Mouse (Mus musculus): ENCODE measurements around the gene Dcn.

Gene Dcn

DNA sequence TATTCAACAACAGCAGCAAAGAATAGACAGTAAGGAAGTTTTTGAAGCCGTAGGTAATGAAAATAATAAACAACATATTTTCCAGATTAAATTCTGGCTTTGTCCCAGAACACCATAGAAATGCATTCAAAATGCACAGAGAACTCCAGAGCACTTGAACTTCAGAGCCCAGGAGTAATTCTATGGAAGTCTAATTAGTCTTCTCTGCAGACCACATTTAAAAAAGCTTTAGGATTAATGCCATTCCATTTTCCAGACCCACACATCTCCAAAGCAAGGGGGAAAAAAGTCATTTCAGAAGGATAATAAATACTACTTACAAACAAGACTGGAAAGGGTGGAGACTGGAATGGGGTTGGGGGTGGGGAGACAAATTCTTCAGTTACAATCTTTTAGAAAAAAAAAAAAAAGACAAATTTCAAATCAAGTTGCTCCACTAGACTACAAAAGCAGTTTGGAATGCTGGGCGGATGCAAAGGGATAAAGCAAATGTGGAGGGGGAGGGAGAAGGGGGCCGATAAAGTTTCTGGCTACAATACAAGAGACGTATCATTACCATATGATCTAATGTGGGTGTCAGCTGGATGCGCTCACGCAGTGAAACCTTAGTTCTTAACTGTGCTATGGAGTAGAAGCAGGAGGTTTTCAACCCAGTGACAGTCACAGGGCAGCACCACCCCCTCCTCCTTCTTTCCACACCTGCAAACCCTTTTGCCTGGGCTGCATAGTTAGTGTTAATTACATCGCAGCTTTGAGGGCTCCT, at the start of gene Dcn:
Gene Dcn (plus strand): TSS at position 606 of the 763 bp plus-strand sequence.
- no peak for DNase-seq (ENCODE audit: low spot score in 2 of 2)

DNA sequence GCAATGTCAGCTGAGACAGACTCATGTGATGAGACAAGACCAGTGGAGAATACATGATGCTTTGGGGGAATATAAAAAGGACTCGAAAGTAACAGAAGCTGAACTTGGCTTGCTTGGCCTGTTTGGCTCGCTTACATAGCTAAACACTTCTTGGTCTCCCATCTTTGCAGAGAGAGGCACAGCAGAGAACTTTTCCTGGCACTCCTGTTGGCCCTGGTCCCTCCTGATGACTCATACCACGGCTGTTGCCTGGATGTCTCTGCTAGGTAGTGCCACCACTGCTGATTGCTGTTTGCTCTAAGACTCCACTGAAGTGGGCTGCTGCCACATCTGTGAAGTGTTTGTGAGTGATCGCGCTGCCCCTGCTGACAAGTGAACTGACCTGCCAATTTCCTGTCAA, 42.7 kb upstream of the Dcn start:
- no peak for DNase-seq (ENCODE audit: low spot score in 2 of 2)

DNA sequence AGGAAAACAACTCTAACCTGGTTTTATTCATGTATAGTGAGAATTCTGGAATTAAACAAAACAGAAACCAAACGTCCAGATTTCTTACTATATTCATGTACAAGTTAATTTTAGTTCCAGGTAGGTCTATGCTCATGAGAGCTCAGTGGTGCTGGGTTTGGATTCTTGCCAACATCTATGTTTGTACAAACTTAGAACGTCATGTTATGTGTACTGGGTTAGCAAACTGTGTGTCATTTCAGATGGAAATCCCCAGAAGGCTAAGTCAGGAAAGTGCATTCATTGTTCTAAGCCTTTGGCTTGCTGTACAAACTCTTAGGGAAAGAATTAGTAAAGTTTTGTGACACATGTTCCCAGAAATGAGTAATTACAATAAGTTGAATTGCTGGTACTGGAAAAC, 37.1 kb upstream of the Dcn start:
- DNase-seq (ENCODE audit: low spot score in 2 of 2), result no peak

DNA sequence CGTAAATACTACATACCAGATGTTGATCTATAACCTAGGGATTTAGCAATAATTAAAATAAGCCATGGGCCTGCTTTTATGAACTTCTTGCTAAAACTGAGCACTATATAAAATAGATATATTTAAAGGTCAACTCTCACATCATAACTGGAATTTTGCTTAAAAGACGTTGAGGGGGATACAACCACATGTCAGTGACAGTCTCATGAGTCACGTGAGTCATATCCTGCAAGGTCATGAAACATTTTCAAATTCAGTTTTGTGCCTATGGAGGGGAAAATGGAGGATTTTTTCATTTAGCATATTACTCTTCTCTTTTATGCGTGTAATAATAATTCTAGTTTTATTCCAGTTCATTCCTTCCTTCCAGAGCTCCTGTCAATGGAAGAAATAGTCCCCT, 32.9 kb upstream of the Dcn start:
- DNase-seq (ENCODE audit: low spot score in 2 of 2), result no peak

DNA sequence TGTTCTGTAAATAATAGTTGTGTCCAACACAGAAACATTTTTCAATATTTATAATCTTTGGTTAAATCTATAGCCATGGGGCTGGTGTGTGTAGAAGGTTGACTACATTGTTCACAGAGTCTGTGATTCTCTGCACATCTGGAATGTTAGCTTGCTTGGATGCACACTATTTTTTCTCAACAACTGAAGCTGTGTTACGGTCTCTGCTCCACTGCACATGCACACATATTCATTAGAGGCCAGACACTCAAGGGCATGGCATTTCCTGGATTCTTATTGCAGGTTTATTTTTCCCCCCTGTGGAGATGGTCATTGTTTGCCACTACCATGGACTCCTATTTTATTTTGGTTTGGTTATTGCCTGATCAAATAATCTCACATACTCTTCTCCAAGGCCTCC, 26.5 kb upstream of the Dcn start:
- no peak for DNase-seq (ENCODE audit: low spot score in 2 of 2)

- DNase-seq (ENCODE audit: low spot score in 2 of 2), result no peak
These were observed 25.9 kb upstream of the Dcn start for GRCm38 (mm10) chr10:97453529-97453928.

GRCm38 (mm10) chr10:97456993-97457392, 22.4 kb upstream of the Dcn start:
- DNase-seq (ENCODE audit: low spot score in 2 of 2), result no peak

- DNase-seq (ENCODE audit: low spot score in 2 of 2), result no peak
These were observed 12.6 kb upstream of the Dcn start for GRCm38 (mm10) chr10:97466818-97467217.

DNA sequence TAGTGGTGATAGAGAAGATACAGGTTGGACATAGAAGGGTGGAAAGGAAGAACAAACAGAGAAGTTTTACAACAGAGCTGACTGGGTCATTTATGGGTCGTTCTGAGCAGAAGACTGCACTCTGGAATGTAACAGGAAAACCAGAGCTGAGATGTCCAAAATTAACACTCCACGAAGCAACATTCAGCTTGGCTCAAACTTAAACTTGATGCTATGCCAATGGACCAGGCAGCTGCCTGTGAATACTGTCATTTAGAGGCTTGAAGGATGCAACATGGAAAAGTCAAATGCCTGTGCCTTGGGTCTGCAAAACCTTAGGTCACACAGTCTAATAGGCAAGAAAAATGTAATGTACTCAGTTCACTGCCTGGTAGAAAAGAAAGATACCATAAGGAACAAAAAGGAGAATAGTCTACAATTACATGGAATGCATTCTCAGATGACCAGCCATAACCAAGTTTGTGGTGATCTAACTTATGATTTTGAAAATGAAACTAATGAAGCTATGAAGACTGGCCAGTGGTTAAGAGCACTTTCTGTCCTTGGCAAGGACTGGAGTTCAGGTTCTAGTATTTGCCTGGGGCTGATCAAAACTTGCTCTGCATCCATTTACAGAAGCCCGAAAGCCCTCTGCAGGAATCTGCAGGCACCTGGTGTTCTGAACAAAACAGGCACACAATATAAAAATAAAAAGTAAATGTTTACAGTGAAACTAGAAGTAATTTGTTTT, 9.8 kb upstream of the Dcn start:
- DNase-seq (ENCODE audit: low spot score in 2 of 2), result no peak

GRCm38 (mm10) chr10:97475460-97475859, 3.9 kb upstream of the Dcn start:
- no peak for DNase-seq (ENCODE audit: low spot score in 2 of 2)

DNA sequence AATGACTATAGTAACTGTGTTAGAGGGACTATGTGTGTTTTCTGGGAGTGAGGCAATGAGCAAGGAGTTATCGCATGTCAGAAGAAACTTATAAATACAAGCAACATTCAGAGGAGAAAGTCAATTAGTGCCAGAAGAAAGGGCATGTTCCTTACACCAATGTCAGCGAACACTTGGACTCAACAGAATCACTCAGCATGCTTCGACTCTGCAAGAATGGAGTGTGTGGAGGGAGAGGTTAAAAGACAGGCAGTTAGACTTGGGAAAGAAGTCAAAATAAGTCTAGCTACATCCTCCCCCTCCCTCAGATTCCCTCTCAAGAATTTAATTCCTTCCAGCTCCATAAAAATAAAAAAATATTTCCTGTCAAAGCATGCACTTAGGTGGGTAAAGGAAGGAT, 1.1 kb upstream of the Dcn start:
- DNase-seq (ENCODE audit: low spot score in 2 of 2), result no peak

DNA sequence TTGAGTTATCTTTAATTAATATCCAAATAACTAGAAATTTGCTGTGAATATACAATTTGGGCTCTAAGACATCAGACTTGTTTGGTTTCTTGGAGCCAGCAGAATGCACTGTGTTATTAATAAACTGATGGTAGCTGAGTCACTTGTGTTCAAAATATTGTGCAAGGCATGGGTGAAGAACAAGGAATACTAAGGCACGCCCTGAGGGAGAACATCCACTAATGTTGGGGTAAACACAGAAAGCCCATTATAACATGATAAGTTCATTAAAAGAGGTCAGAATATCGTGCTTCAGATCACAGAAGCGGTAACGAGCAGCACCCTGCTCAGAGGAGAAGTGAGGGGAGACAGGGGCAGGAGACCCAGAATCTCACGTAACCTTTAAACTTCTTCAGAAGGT, 2.7 kb downstream of the Dcn start:
- no peak for DNase-seq (ENCODE audit: low spot score in 2 of 2)

DNA sequence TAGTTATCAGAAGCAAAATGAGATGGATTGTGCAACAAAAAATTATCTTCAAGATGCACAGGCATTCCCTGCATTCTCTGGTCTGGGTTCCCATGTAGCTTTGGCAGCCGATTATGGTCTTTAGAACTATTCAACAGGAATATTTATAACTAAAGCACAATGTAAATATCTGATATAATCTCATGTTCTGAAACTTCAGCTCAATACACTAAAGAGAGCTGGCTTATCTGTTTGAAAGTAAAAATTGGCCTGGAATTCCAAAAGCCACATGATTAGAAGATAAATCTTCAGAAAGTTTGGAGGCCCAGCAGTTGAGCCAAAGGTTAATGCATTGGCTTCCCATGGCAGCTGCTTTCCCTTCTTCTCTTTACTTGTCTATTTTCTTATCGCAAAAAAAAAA, 4.6 kb downstream of the Dcn start:
- DNase-seq (ENCODE audit: low spot score in 2 of 2), result no peak

DNA sequence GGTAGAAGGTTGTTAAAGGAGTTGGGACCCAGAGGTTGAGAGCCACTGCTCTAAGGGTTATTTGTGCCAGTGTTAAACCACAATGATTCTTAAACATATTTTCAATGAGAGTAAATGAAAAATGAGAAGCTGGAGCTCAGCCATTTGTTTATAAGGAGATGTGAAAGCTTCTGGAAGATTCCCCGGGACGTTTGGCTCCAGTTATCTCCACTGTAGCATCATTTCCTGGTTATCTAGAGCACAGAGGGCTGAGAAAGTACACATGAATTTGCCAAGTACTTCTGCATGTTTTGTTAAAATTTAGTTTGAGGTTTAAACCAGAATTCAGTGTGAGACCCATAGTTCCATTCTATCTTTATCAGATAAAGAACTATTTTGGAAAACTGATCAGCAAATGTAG, 5.7 kb downstream of the Dcn start:
- no peak for DNase-seq (ENCODE audit: low spot score in 2 of 2)

DNA sequence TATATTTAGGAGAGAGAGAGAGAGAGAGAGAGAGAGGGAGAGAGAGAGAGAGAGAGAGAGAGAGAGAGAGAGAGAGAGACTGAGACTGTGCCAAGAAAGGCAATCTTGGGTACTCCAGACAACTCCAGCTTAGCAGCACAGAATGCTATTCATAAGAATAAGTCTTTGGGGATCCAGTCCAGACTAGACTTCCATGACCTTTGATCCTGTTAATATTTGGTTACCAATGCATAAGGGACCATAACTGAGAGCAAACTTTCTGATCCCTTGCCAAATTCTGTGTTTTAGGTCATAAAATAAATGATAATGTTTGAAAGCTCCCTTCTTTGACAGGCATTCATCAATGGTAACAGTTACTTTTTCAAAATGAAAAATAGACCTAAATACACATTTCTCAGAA, 6.7 kb downstream of the Dcn start:
- DNase-seq (ENCODE audit: low spot score in 2 of 2), result no peak

- DNase-seq (ENCODE audit: low spot score in 2 of 2), result no peak
These were observed 8.0 kb downstream of the Dcn start for GRCm38 (mm10) chr10:97487269-97487989.

- DNase-seq (ENCODE audit: low spot score in 2 of 2), result no peak
These were observed 13.1 kb downstream of the Dcn start for GRCm38 (mm10) chr10:97492367-97492980.

DNA sequence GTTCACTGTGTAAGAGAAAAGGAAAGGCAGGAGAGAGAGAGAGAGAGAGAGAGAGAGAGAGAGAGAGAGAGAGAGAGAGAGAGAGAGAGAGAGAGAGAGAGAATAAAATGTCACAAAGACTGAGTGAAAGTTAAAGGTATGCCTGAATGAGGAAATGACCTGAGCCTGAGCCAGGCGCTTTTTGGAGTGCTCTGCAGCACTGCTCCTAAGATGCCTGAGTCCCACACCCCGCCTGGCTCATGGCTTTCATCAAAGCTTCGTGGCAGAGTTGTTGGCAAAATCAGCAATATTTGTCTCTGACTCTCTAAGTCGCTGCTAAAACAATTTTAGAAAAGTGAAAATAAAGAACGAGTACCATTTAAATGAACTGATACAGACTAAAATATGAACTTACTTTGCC, 18.2 kb downstream of the Dcn start:
- DNase-seq (ENCODE audit: low spot score in 2 of 2), result no peak

DNA sequence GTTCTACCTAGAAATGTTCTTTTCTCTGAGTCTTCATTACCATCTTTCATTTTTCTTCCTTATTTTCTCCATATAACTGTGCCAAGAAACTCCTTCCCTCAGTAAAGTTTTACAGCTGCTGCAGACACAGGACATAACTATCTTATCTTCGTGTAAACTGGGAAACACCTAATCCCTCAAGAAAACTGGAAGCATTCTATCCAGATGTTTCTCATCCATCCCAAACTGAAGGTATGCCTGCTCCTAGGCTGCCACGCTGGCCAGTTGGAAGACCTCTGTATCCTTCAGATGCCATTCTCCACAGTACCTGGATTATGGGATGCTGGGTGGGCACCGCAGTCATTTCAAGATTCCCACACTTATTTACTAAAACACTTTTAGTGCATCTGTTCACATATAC, 44.0 kb downstream of the Dcn start:
- DNase-seq (ENCODE audit: low spot score in 2 of 2), result no peak

DNA sequence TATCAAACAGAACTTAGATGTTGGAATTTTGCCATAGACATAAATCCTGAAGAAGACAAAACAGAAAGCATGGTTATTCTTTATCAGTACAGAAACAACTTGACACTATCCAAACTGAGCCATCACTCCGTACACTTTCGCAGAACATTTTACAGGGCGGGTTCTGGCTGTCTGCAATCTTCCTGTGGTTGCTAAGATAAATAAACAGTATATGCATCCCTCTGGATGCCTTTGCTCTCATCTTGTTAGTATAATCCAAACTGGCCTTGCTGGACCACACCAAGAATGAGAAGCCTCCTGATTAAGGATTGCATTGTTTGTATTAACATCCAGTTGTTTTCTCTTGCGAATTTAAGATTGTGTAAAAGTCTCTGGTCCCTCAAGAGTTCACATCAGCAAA, 56.3 kb downstream of the Dcn start:
- no peak for DNase-seq (ENCODE audit: low spot score in 2 of 2)

DNA sequence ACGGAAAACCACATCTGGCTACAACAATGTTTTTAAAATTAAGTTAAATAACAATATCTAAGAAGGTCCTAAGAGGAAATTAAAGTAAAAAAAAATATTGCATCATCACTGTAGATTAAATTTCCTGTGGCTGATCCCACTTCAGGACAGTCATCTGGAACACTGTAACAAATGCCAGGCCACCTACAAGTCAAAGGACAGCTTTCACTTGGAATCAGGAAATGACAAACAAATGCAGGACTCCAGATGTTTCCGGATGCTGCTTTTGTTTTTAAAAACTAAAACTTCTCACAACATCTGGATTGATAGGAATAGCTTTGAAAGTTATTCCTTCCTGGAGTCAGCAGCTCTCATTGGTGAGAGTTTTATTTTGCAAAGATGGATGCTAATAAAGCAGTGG, 57.5 kb downstream of the Dcn start:
- DNase-seq (ENCODE audit: low spot score in 2 of 2), result no peak

GRCm38 (mm10) chr10:97538202-97538601, 58.8 kb downstream of the Dcn start:
- no peak for DNase-seq (ENCODE audit: low spot score in 2 of 2)

Data from spleen, postnatal 14 days (tissue).